Mouse (Mus musculus) MEL (cell line): ENCODE measurements at regions not wholly inside any gene's neighbourhood (a gene's known extent, or its start where the extent isn't known, plus 50 kb on each side); places are given as distances from the start of the nearest gene placed in this dataset.

Experiments used
- DNase-seq: peaks from one replicate; pipeline ENCODE4 v3.0.0; 2011; ENCODE audit warnings: low read depth, low spot score
- H3K27ac ChIP-seq: 2 replicates; pipeline ENCODE4 v1.5.1; 2012; ENCODE audit warnings: low read depth, mild to moderate bottlenecking, control low read depth, low read length, moderate library complexity; ENCODE audit not compliant: control insufficient read depth
- H3K27me3 ChIP-seq, 2 experiments: fragments of 150-350 bp in 1 of 2; sonication (generic) in 1 of 2; 2 replicates each; pipeline ENCODE4 v1.6.1; 2012; ENCODE audit warnings: low read length in 2 of 2, mild to moderate bottlenecking in 2 of 2, improper control_type of control experiment in 1 of 2, moderate library complexity in 1 of 2; ENCODE audit not compliant: insufficient read depth in 2 of 2, control insufficient read depth in 1 of 2
- H3K36me3 ChIP-seq, 2 experiments: 2 replicates each; pipeline ENCODE4 v1.6.1; 2012 to 2014; ENCODE audit warnings: low read length in 2 of 2, improper control_type of control experiment in 1 of 2, inconsistent platforms in 1 of 2, mild to moderate bottlenecking in 1 of 2; ENCODE audit not compliant: insufficient read depth in 2 of 2, control insufficient read depth in 1 of 2
- H3K4me1 ChIP-seq, 2 experiments: fragments of 150-350 bp in 1 of 2; sonication (generic) in 1 of 2; 2 replicates each; pipeline ENCODE4 v1.6.1; 2012; ENCODE audit warnings: low read length in 2 of 2, improper control_type of control experiment in 1 of 2, mild to moderate bottlenecking in 1 of 2; ENCODE audit not compliant: insufficient read depth in 2 of 2, control insufficient read depth in 1 of 2
- H3K4me3 ChIP-seq, 2 experiments: fragments of 150-350 bp in 1 of 2; sonication (generic) in 1 of 2; 2 replicates each; pipeline ENCODE4 v1.5.1; 2012; ENCODE audit warnings: low read depth in 2 of 2, low read length in 2 of 2, mild to moderate bottlenecking in 2 of 2, moderate library complexity in 2 of 2, control low read depth in 1 of 2, improper control_type of control experiment in 1 of 2; ENCODE audit not compliant: control insufficient read depth in 1 of 2, insufficient read depth in 1 of 2
- H3K79me2 ChIP-seq: 2 replicates; pipeline ENCODE4 v1.6.1; 2012; ENCODE audit warnings: mild to moderate bottlenecking, low read length, moderate library complexity; ENCODE audit not compliant: control insufficient read depth, poor library complexity, insufficient read depth
- H3K9ac ChIP-seq: 2 replicates; pipeline ENCODE4 v1.6.1; 2012; ENCODE audit warnings: low read depth, mild to moderate bottlenecking, control low read depth, low read length, moderate library complexity; ENCODE audit not compliant: control insufficient read depth, poor library complexity, severe bottlenecking
- H3K9me3 ChIP-seq: fragments of 150-350 bp; sonication (generic); replicated peaks from 2 replicates; pipeline ENCODE4 v1.6.1; 2012; ENCODE audit warnings: mild to moderate bottlenecking, low read length, improper control_type of control experiment, moderate library complexity; ENCODE audit not compliant: insufficient read depth
- CHD2 ChIP-seq: IDR thresholded peaks from 2 replicates; pipeline ENCODE4 v1.6.1; 2011; ENCODE audit warnings: low read length, improper control_type of control experiment
- CTCF ChIP-seq, 3 experiments: IDR thresholded peaks in 2 of 3; conservative IDR thresholded peaks in 1 of 3; 2 replicates each; pipeline ENCODE4 v1.5.1; 2011 to 2012; ENCODE audit warnings: low read length in 3 of 3, low read depth in 2 of 3, mild to moderate bottlenecking in 2 of 3, improper control_type of control experiment in 1 of 3, inconsistent platforms in 1 of 3, mixed read lengths in 1 of 3, moderate library complexity in 1 of 3; ENCODE audit not compliant: control insufficient read depth in 1 of 3, insufficient read depth in 1 of 3, poor library complexity in 1 of 3, severe bottlenecking in 1 of 3
- EP300 ChIP-seq, 2 experiments: IDR thresholded peaks; 2 replicates each; pipeline ENCODE4 v1.6.1; 2011; ENCODE audit warnings: improper control_type of control experiment in 2 of 2, low read length in 2 of 2, low read depth in 1 of 2, mild to moderate bottlenecking in 1 of 2
- ETS1 ChIP-seq: IDR thresholded peaks from 2 replicates; pipeline ENCODE4 v1.6.1; 2012; ENCODE audit warnings: low read depth, mild to moderate bottlenecking, inconsistent platforms, low read length, improper control_type of control experiment, moderate library complexity
- HCFC1 ChIP-seq: IDR thresholded peaks from 2 replicates; pipeline ENCODE4 v1.6.1; 2012; ENCODE audit warnings: low read depth, mild to moderate bottlenecking, inconsistent platforms, low read length, improper control_type of control experiment, moderate library complexity
- MAFK ChIP-seq: IDR thresholded peaks from 2 replicates; pipeline ENCODE4 v1.6.1; 2011; ENCODE audit warnings: low read depth, mild to moderate bottlenecking, low read length, improper control_type of control experiment, borderline replicate concordance
- MEF2A ChIP-seq: IDR thresholded peaks from 2 replicates; pipeline ENCODE4 v1.6.1; 2014; ENCODE audit warnings: low read depth, mild to moderate bottlenecking, inconsistent platforms, low read length, improper control_type of control experiment; ENCODE audit not compliant: poor library complexity, insufficient replicate concordance, severe bottlenecking; ENCODE audit errors: extremely low read depth
- MXI1 ChIP-seq: IDR thresholded peaks from 2 replicates; pipeline ENCODE4 v1.6.1; 2011; ENCODE audit warnings: mild to moderate bottlenecking, low read depth, low read length, improper control_type of control experiment
- MYB ChIP-seq: IDR thresholded peaks from 2 replicates; pipeline ENCODE4 v1.6.1; 2011; ENCODE audit warnings: mild to moderate bottlenecking, low read depth, low read length, improper control_type of control experiment
- NELFE ChIP-seq: IDR thresholded peaks from 2 replicates; pipeline ENCODE4 v1.6.1; 2011; ENCODE audit warnings: low read depth, low read length, improper control_type of control experiment
- NRF1 ChIP-seq: IDR thresholded peaks from 2 replicates; pipeline ENCODE4 v1.6.1; 2014; ENCODE audit warnings: low read depth, mild to moderate bottlenecking, inconsistent platforms, low read length, improper control_type of control experiment, moderate library complexity; ENCODE audit not compliant: poor library complexity, insufficient read depth, severe bottlenecking
- POLR2A ChIP-seq, 2 experiments: IDR thresholded peaks; 2 replicates each; pipeline ENCODE4 v1.6.1; 2011 to 2012; ENCODE audit warnings: low read length in 2 of 2, mild to moderate bottlenecking in 2 of 2, control low read depth in 1 of 2, improper control_type of control experiment in 1 of 2, low read depth in 1 of 2, moderate library complexity in 1 of 2; ENCODE audit not compliant: control insufficient read depth in 1 of 2, insufficient read depth in 1 of 2, poor library complexity in 1 of 2
- TAL1 ChIP-seq: IDR thresholded peaks from 2 replicates; pipeline ENCODE4 v1.6.1; 2012; ENCODE audit warnings: mild to moderate bottlenecking, inconsistent platforms, low read length, moderate library complexity, mixed read lengths
- TCF12 ChIP-seq: IDR thresholded peaks from 2 replicates; pipeline ENCODE4 v1.6.1; 2014; ENCODE audit warnings: low read depth, mild to moderate bottlenecking, inconsistent platforms, low read length, improper control_type of control experiment, moderate library complexity
- UBTF ChIP-seq: IDR thresholded peaks from 2 replicates; pipeline ENCODE4 v1.6.1; 2012; ENCODE audit warnings: low read depth, mild to moderate bottlenecking, inconsistent platforms, low read length, improper control_type of control experiment, moderate library complexity, borderline replicate concordance; ENCODE audit not compliant: insufficient read depth
- ZKSCAN1 ChIP-seq: IDR thresholded peaks from 2 replicates; pipeline ENCODE4 v1.6.1; 2012; ENCODE audit warnings: low read depth, mild to moderate bottlenecking, inconsistent platforms, low read length, improper control_type of control experiment, moderate library complexity

- Histone ChIP-seq H3K9me3 (no peaks in the 10 kb centered on the region), H3K36me3 (no peaks in the 10 kb centered on the region), H3K27ac (no peak overlapping the region), H3K4me1 (no peaks in the 10 kb centered on the region), H3K4me3 (no peak overlapping the region), H3K9ac (no peak overlapping the region), H3K27me3 (no peaks in the 10 kb centered on the region), H3K79me2 (no peaks in the 10 kb centered on the region)
- DNase-seq: no peak
- TF ChIP-seq CHD2 (no peak), ETS1 (no peak), TAL1 (no peak), ZKSCAN1 (no peak), HCFC1 (no peak), NELFE (no peak), MYB (no peak), UBTF (no peak), TCF12 (no peak), MAFK (no peak), EP300 (IDR thresholded peaks at IDR 0.05; ENCODE audit: low read depth in 1 of 2, low read length in 2 of 2) (no peak), POLR2A (IDR thresholded peaks at IDR 0.05; ENCODE audit: control insufficient read depth in 1 of 2, insufficient read depth in 1 of 2, low read depth in 1 of 2, low read length in 2 of 2, poor library complexity in 1 of 2) (no peak), MXI1 (no peak), NRF1 (no peak)
Observed at GRCm38 (mm10) chr10:105689388-105689787, 115.1 kb upstream of the Tmtc2 start.

- H3K79me2 ChIP-seq: no peaks in the 10 kb centered on the region
- no peak overlapping the region for H3K27ac ChIP-seq
- no peaks in the 10 kb centered on the region for H3K27me3 ChIP-seq
- no peak for TF ChIP-seq NELFE
- TF ChIP-seq NRF1: no peak
- TF ChIP-seq TAL1: no peak
- no peak for TF ChIP-seq MEF2A
- no peak for TF ChIP-seq CTCF (IDR thresholded peaks at IDR 0.05 in 2 of 3, conservative IDR thresholded peaks at IDR 0.05 in 1 of 3; ENCODE audit: control insufficient read depth in 1 of 3, insufficient read depth in 1 of 3, low read depth in 2 of 3, low read length in 3 of 3, poor library complexity in 1 of 3, severe bottlenecking in 1 of 3)
- TF ChIP-seq UBTF: no peak
- H3K9ac ChIP-seq: no peak overlapping the region
- no peak for DNase-seq
- H3K4me3 ChIP-seq: no peak overlapping the region
- H3K9me3 ChIP-seq: no peaks in the 10 kb centered on the region
- no peaks in the 10 kb centered on the region for H3K36me3 ChIP-seq
- no peaks in the 10 kb centered on the region for H3K4me1 ChIP-seq
Observed at GRCm38 (mm10) chr10:105688879-105689278, 114.6 kb upstream of the Tmtc2 start.
